Comparison of ENCODE assay signal across 23 mouse cellular contexts in the genomic region with DNA sequence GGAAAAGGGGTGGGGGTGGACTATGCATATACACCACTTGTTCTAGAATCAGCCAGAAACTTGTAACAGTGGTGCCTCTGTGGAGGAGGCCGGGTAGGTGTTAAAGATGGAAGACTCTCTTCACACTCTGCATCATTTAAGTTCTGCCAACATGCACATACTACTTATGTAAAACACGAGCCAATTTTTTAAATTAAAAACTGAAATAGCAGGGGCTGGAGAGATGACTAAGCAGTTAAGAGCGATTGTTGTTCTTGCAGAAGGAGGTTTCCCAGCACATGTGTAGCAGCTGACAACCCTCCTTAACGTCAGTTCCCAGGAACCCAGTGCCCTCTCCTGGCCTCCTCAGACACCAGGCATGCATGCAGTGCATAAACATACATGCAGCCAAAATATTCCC. TPM values are rescaled to one million over a fixed set of nuclear protein-coding genes. Genes with fewer than 3 reads are reported as not detected.
A peak's percentile ranks its signal among the peaks of the same experiment; 100 is the strongest.
DNase-seq lines count a peak whose midpoint lies in the region; ATAC-seq and TF ChIP-seq lines count a peak whose summit lies in the region.
"Had no signal": no experiment of that assay in that cellular context is flagged by ENCODE, and none has a peak within 500 bp of the region (broad histone marks: within the 10 kb centered on the region; RNA-seq: fewer than 3 reads in every experiment).

No protein-coding gene starts in this region.

- no peak overlapping the region for H3K4me3 ChIP-seq in left cerebral cortex, adult 2 months
- H3K4me3 ChIP-seq: forebrain, embryonic 10.5 days; gastrocnemius, adult 2 months; heart, embryonic 13.5 days; hindbrain, embryonic 12.5 days had no signal

- H3K27ac ChIP-seq in left cerebral cortex, adult 2 months, result peak overlapping the region; percentile 11; the same call in 1 of the 2 replicates
- H3K27ac ChIP-seq: forebrain, embryonic 10.5 days; heart, embryonic 13.5 days; hindbrain, embryonic 12.5 days; hindbrain, postnatal 0 days had no signal

- no peak for DNase-seq in frontal cortex, postnatal 14 days (ENCODE audit: low spot score in 2 of 2)
- DNase-seq in left cerebral cortex, adult 2 months (ENCODE audit: extremely low spot score in 1 of 2, low spot score in 2 of 2), result no peak
- no peak for DNase-seq in left cerebral cortex, adult 11 months (ENCODE audit: low spot score)
- peak; percentile 72 for DNase-seq in NIH3T3 (ENCODE audit: low read depth)
- DNase-seq in fibroblast of lung, adult 2 months (ENCODE audit: low read depth), result peak; percentile 85
- DNase-seq in thymus, postnatal 0 days (ENCODE audit: low spot score), result no peak
- DNase-seq in retina, postnatal 1 day, result no peak
- DNase-seq: adrenal gland, adult 2 months; adrenal gland, postnatal 25 days; cerebellum, adult 2 months; cerebellum, postnatal 10 days; gastrocnemius, adult 2 months; gastrocnemius, postnatal 25 days; heart, postnatal 4 days had no signal

- no peak for TF ChIP-seq CTCF in left cerebral cortex, adult 2 months (IDR thresholded peaks at IDR 0.05)

- intact Hi-C loops in left cerebral cortex, adult 2 months (cut with DNase I), result no loop called here

- ATAC-seq in frontal cortex, adult (ENCODE audit: low TSS enrichment), result peak; percentile 99
- ATAC-seq: forebrain, embryonic 14.5 days; hindbrain, postnatal 0 days had no signal

RNA-seq across cellular contexts. Expression of gene Tm4sf4, which starts 55.5 kb away (rescaled TPM):
- not detected for total RNA-seq in left cerebral cortex, adult 2 months (2021)
- not detected in 2 replicates for polyA plus RNA-seq in thymus, postnatal 0 days (2015; fragmentation: Nextera tagmentation; extraction: Ambion mirVana)
- total RNA-seq: CH12.LX; gastrocnemius, adult 2 months; gastrocnemius, postnatal 25 days; granulocyte monocyte progenitor cell, adult 5-6 weeks; hindbrain, postnatal 0 days had no signal
- polyA plus RNA-seq: cerebellum, adult 2 months; embryonic facial prominence, embryonic 11.5 days; forebrain, embryonic 10.5 days had no signal

Comparison
In these comparisons a context has a peak if more than half of its experiments do, and no peak if none do; other contexts are left out.
1. DNase-seq: peak in NIH3T3 (single experiment) and fibroblast of lung, adult 2 months (single experiment); none in frontal cortex, postnatal 14 days (0 of 2), left cerebral cortex, adult 2 months (0 of 2), left cerebral cortex, adult 11 months (single experiment), thymus, postnatal 0 days (single experiment) and retina, postnatal 1 day (single experiment).